Mouse (Mus musculus): ENCODE measurements around the gene Icam4. TPM values are rescaled to one million over a fixed set of nuclear protein-coding genes. Genes with fewer than 3 reads are reported as not detected.
A peak's percentile ranks its signal among the peaks of the same experiment; 100 is the strongest.

The Icam4 gene
- polyA plus RNA-seq, 1 experiment from 2014 or later = 5.4 TPM

DNA sequence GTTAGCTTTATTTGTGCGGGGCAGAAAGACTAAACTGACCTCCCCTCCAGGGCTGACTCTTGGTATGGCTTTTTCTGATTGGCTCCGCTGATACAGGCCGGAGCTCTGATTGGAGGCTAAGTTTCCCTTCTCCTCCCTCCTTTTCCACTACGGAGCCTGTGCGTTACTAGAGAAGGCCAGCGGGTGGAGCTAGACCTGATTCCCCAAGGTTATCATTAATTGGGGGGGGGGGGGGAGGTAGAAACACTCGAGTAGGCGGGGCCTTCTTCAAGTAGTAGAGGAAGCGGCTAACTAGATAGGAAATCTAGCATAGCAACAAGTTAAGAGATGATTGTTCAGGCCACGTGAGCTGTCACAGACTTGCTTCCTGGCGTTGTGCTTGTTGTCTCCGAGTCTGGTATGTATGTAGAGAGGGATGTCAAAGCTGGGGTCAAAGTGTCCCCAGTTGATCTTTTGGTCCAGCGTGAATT lies 1.6 kb downstream of the Icam4 start:
- Histone ChIP-seq H3K4me3 (peak overlapping the region; percentile 56), H3K27ac (no peak overlapping the region), H3K4me1 (peaks cover 65% of the 10 kb centered on the region), H3K9me3 (replicated peaks) (no peaks in the 10 kb centered on the region), H3K27me3 (ENCODE audit: low read depth, poor library complexity, severe bottlenecking) (peaks cover 96% of the 10 kb centered on the region), H3K36me3 (no peaks in the 10 kb centered on the region)
- DNase-seq (ENCODE audit: low spot score) = peak; percentile 79
- WGBS = 1% methylated on average over 13 of the region's 13 CpGs

DNA sequence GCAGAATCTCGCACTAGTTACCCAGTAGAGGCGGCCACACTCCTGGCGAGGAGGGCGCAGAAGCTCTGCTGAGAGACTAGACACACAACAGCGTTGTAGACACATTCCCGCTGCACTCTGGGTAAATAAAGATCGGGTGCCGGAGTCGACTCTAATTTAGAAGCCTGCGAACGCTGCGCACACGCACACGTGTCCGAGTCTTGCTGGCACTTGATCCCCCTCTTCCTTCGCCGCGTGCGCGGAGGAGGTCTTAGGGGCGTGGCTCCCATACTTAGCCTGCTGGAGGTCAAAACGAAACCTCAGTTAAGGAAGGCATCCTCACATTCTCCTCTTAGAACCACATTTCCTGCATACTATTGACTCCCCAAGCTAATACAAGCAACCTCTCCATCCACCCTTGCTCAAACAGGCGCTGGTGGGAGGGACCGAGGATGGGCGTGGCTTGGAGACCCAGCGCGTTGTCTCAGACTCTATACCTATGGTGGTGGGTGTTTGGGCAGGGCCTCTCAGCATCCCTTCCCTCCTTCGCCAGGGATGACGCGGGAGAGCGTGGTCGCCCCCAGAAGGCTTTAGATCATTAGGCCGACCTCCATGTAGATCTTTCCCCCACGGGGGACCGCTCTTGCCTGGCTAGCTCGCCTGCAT lies 2.2 kb downstream of the Icam4 start:
- Histone ChIP-seq H3K4me3 (peak overlapping the region; percentile 56), H3K4me1 (peaks cover 69% of the 10 kb centered on the region), H3K27me3 (ENCODE audit: low read depth, poor library complexity, severe bottlenecking) (peaks cover 97% of the 10 kb centered on the region), H3K27ac (no peak overlapping the region), H3K36me3 (no peaks in the 10 kb centered on the region), H3K9me3 (replicated peaks) (no peaks in the 10 kb centered on the region)
- WGBS = under 1% methylated on average over 36 of the region's 36 CpGs
- peak; percentile 73 for DNase-seq (ENCODE audit: low spot score)

DNA sequence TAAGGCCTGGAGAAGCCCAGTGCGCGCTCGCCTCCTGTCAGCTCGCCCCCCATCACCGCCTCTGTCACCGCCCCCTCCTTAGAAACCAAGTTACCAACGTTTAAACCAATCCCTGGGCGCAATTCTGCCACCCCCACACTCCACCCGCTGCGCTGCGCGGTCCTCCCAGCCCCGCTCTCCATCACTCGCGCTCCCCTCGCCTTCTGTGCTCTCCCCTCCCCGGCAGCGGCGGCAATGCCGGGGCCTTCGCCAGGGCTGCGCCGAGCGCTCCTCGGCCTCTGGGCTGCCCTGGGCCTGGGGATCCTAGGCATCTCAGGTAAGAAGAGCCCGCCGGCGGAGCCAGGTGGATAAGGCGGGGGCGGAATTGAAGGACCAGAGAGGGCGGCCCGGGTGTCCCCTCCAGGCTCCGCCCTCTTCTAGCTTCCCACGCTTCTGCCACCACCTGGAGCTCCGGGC lies 2.8 kb downstream of the Icam4 start, which contains the start of gene Icam5:
Icam5 (plus strand) TSS at position 178 of the 456 bp plus-strand sequence.
- Histone ChIP-seq H3K36me3 (no peaks in the 10 kb centered on the region), H3K4me1 (peaks cover 75% of the 10 kb centered on the region), H3K27me3 (ENCODE audit: low read depth, poor library complexity, severe bottlenecking) (peaks cover 97% of the 10 kb centered on the region), H3K4me3 (peak within 1 kb of the TSS; percentile 56), H3K9me3 (replicated peaks) (no peaks in the 10 kb centered on the region), H3K27ac (no peak within 1 kb of the TSS)
- WGBS = under 1% methylated on average over 35 of the region's 35 CpGs
- DNase-seq (ENCODE audit: low spot score) = no peak

DNA sequence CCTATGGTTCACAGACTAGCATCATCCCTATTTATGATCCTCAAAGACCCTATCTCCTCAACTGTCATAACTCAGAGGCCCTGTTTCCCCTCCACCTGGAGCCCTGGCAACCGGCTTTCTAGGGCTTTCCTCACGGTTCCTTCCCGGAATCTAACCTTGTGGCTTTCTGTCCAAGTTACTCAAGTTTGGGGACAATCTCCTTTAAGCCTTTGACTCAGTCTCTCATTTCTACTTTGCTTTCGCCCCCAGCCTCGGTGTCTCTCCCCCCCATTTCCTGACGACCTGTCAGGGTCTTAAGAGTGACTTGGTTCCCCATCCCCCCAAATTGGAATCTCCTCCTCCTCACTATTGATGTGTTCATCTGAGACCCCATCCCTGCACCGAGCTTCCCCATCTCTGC lies 3.3 kb downstream of the Icam4 start:
- Histone ChIP-seq H3K4me1 (peaks cover 80% of the 10 kb centered on the region), H3K27ac (no peak overlapping the region)
- WGBS = 5% methylated on average over 7 of the region's 7 CpGs

DNA sequence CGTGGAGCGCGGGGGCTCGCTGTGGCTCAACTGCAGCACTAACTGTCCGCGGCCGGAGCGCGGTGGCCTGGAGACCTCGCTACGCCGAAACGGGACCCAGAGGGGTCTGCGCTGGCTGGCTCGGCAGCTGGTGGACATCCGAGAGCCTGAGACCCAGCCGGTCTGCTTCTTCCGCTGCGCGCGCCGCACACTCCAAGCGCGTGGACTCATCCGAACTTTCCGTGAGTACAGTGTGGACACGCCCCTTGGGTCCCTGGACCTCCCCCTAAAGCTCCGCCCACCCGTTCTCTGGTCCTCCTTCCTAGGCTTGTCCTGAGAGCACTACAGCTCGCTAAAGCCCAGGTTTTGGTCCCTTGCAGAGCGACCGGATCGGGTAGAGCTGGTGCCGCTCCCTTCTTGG lies 4.0 kb downstream of the Icam4 start:
- Histone ChIP-seq H3K4me1 (peaks cover 79% of the 10 kb centered on the region), H3K27me3 (ENCODE audit: low read depth, poor library complexity, severe bottlenecking) (peaks cover 97% of the 10 kb centered on the region), H3K27ac (no peak overlapping the region), H3K36me3 (no peaks in the 10 kb centered on the region), H3K4me3 (peak overlapping the region; percentile 56), H3K9me3 (replicated peaks) (no peaks in the 10 kb centered on the region)
- DNase-seq (ENCODE audit: low spot score) = peak; percentile 83
- WGBS = under 1% methylated on average over 34 of the region's 34 CpGs

More for the DNA sequence above, 3.3 kb downstream of the Icam4 start:
- Histone ChIP-seq H3K4me3 (peak overlapping the region; percentile 56), H3K36me3 (no peaks in the 10 kb centered on the region), H3K9me3 (replicated peaks) (no peaks in the 10 kb centered on the region), H3K27me3 (ENCODE audit: low read depth, poor library complexity, severe bottlenecking) (peaks cover 97% of the 10 kb centered on the region)
- DNase-seq (ENCODE audit: low spot score) = no peak

DNA sequence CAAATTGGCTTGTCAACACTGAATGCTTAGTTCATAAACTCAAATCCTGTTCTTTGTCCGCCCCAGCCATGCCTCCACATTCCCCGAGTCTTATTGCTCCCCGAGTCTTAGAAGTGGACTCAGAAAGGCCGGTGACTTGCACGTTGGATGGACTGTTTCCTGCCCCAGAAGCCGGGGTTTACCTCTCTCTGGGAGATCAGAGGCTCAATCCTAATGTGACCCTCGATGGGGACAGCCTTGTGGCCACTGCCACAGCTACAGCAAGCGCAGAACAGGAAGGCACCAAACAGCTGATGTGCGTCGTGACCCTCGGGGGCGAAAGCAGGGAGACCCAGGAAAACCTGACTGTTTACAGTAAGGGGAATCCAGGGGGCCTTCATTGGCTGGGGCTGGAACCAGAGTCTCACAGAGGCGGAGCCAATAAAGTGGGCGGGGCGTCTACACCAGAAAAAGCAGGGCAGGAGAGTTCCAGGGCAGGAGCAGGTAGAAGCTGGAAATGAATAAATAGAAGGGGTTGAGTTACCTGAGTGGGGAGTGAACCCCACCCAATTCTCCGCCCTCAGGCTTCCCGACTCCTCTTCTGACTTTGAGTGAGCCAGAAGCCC lies 5.4 kb downstream of the Icam4 start:
- Histone ChIP-seq H3K9me3 (replicated peaks) (no peaks in the 10 kb centered on the region; the same call in 1 of the 2 replicates), H3K27me3 (ENCODE audit: low read depth, poor library complexity, severe bottlenecking) (peaks cover 97% of the 10 kb centered on the region), H3K4me1 (peaks cover 71% of the 10 kb centered on the region), H3K4me3 (peak overlapping the region; percentile 16; the same call in 1 of the 2 replicates), H3K27ac (no peak overlapping the region), H3K36me3 (no peaks in the 10 kb centered on the region)
- DNase-seq (ENCODE audit: low spot score) = peak; percentile 50
- 4% methylated on average over 17 of the region's 17 CpGs for WGBS

DNA sequence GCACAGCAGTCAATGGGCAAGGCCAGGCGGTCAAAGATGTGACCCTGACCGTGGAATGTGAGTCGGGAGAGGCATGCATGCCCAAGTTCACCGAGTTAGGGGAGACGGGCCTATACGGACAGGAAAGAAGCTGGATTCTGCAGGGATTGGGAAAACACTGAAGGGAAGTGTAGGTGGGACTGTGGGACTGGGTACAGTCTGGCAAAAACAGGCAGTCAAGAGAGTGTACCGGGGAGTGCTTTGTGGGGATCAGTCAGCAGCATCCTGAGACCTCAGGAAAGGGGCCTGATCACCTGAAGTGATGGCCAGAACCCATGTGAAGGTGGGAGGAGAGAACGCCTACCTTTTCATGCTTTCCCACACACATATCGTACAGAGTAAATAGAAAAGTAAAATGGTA lies 6.4 kb downstream of the Icam4 start:
- Histone ChIP-seq H3K4me1 (peaks cover 65% of the 10 kb centered on the region), H3K27me3 (ENCODE audit: low read depth, poor library complexity, severe bottlenecking) (peaks cover 98% of the 10 kb centered on the region), H3K36me3 (no peaks in the 10 kb centered on the region), H3K27ac (no peak overlapping the region), H3K4me3 (0 out of 2 replicates have a peak overlapping the region, but pooled peaks have one; percentile 16), H3K9me3 (replicated peaks) (no peaks in the 10 kb centered on the region; the same call in 1 of the 2 replicates)
- no peak for DNase-seq (ENCODE audit: low spot score)
- 16% methylated on average over 9 of the region's 9 CpGs for WGBS

DNA sequence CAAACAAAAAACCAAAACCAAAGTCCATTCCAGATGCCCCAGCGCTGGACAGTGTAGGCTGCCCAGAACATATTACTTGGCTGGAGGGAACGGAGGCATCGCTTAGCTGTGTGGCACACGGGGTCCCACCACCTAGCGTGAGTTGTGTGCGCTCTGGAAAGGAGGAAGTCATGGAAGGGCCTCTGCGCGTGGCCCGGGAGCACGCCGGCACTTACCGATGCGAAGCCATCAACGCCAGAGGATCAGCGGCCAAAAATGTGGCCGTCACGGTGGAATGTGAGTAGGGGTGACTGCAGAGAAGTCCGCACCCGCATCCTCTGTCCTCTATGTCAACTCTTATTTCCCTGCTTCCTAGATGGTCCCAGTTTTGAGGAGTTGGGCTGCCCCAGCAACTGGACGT lies 7.0 kb downstream of the Icam4 start:
- no peak overlapping the region for H3K27ac ChIP-seq
- peak; percentile 44 for DNase-seq (ENCODE audit: low spot score)
- no peaks in the 10 kb centered on the region for H3K36me3 ChIP-seq
- peak overlapping the region; percentile 50; the same call in 1 of the 2 replicates for H3K4me3 ChIP-seq
- peaks cover 62% of the 10 kb centered on the region for H3K4me1 ChIP-seq
- no peaks in the 10 kb centered on the region; the same call in 1 of the 2 replicates for H3K9me3 ChIP-seq (replicated peaks)
- peaks cover 100% of the 10 kb centered on the region for H3K27me3 ChIP-seq (ENCODE audit: low read depth, poor library complexity, severe bottlenecking)
- WGBS = 7% methylated on average over 20 of the region's 20 CpGs

DNA sequence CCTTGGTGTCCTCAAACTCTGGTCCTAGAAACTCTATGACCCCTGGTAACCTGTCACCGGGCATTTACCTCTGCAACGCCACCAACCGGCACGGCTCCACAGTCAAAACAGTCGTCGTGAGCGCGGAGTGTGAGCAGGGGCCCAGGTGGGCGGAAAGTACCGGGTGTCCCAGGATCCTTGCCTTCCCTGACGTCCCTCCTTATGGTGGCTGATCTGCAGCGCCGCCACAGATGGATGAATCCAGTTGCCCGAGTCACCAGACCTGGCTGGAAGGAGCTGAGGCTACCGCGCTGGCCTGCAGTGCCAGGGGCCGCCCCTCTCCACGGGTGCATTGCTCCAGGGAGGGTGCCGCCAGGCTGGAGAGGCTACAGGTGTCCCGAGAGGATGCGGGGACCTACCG lies 7.5 kb downstream of the Icam4 start:
- H3K9me3 ChIP-seq (replicated peaks) = no peaks in the 10 kb centered on the region; the same call in 1 of the 2 replicates
- H3K27me3 ChIP-seq (ENCODE audit: low read depth, poor library complexity, severe bottlenecking) = peaks cover 100% of the 10 kb centered on the region
- DNase-seq (ENCODE audit: low spot score) = peak; percentile 39
- no peaks in the 10 kb centered on the region for H3K36me3 ChIP-seq
- H3K27ac ChIP-seq = no peak overlapping the region
- H3K4me1 ChIP-seq = peaks cover 60% of the 10 kb centered on the region
- H3K4me3 ChIP-seq = peak overlapping the region; percentile 50
- WGBS = 1% methylated on average over 22 of the region's 22 CpGs

DNA sequence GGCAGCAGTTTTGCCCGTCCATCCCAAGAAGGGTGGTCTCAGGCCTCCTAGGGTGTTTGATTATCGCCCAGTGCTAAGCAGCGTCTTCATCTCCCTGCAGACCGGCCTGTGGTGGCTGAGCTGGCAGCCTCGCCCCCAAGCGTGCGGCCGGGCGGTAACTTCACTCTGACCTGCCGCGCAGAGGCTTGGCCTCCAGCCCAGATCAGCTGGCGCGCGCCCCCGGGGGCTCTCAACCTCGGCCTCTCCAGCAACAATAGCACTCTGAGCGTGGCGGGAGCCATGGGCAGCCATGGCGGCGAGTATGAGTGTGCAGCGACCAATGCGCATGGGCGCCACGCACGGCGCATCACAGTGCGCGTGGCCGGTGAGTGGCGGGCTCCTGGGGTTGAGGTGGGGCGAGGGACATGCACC lies 8.3 kb downstream of the Icam4 start:
- DNase-seq (ENCODE audit: low spot score) = no peak
- whole genome bisulfite sequencing = 3% methylated on average over 31 of the region's 31 CpGs
- Histone ChIP-seq H3K9me3 (replicated peaks) (no peaks in the 10 kb centered on the region; the same call in 1 of the 2 replicates), H3K36me3 (no peaks in the 10 kb centered on the region), H3K4me1 (peaks cover 52% of the 10 kb centered on the region), H3K27ac (peak overlapping the region; percentile 73), H3K27me3 (ENCODE audit: low read depth, poor library complexity, severe bottlenecking) (peaks cover 95% of the 10 kb centered on the region), H3K4me3 (peak overlapping the region; percentile 50)

DNA sequence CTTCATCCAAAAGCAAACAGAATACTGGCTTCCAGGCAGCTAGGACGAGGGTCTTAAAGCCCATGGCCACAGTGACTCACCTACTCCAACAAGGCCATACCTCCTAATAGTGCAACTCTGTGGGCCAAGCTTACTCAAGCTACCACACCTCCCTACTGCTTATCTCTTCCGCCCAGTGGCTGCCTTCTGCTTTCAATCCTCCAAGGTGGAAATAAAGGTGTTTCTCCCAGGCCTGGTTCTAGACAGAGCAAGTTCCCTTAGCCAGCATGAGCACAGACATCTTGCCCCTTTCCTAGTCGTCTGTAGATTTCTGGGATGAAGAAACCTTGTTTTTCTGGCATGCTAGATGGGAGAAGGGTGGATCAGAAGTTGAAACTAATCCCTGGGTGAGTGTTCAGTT lies 10.6 kb downstream of the Icam4 start:
- H3K4me1 ChIP-seq = peaks cover 40% of the 10 kb centered on the region
- H3K27me3 ChIP-seq (ENCODE audit: low read depth, poor library complexity, severe bottlenecking) = peaks cover 72% of the 10 kb centered on the region
- no peak overlapping the region for H3K27ac ChIP-seq
- H3K4me3 ChIP-seq = no peak overlapping the region
- H3K9me3 ChIP-seq (replicated peaks) = no peaks in the 10 kb centered on the region; the same call in 1 of the 2 replicates
- no peaks in the 10 kb centered on the region for H3K36me3 ChIP-seq
- 78% methylated on average over 3 of the region's 3 CpGs for WGBS
- no peak for DNase-seq (ENCODE audit: low spot score)

DNA sequence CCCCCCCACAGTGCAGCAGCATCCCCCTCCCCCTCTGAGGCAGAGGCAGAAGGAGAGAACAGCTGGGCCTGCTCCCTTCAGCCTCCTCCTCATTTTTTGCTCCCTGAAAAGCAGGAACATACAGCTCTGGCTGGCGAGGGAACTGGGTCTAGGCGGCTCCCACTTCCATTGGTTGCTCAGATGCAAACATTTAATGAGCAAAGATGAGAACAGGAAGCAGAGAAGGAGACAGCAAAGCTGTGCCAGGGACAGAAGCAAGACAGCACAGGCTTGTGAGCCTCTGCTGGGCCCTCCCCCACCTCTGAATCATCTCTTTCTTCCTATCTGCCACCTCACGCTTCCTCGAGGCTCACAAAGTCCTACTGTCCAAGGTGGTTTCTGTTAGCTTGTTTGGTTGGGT lies 12.1 kb downstream of the Icam4 start:
- Histone ChIP-seq H3K27me3 (ENCODE audit: low read depth, poor library complexity, severe bottlenecking) (peaks cover 57% of the 10 kb centered on the region), H3K4me1 (peaks cover 31% of the 10 kb centered on the region), H3K36me3 (no peaks in the 10 kb centered on the region), H3K27ac (no peak overlapping the region), H3K9me3 (replicated peaks) (no peaks in the 10 kb centered on the region; the same call in 1 of the 2 replicates), H3K4me3 (no peak overlapping the region)
- WGBS = 58% methylated on average over 4 of the region's 4 CpGs
- no peak for DNase-seq (ENCODE audit: low spot score)

DNA sequence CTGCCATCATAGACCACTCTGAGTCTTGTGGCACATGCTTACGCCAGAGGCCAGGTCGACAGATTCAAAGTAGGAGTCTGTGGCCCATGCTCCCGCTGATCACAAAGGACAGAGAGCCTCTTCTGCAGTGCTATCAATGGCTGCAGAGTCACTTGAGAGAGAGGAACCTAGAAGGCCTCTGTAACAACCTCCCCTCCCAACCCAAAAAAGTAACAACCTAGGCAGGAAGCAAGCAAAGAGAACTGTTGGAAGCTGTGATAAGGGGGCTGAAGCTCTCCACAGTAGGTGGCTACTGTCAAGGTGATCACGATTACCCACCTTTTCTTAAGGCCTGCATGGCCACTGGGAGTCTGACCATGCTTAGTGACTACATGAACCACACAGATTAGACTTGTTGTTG lies 14.4 kb downstream of the Icam4 start:
- Histone ChIP-seq H3K9me3 (replicated peaks) (no peaks in the 10 kb centered on the region; the same call in 1 of the 2 replicates), H3K27ac (no peak overlapping the region), H3K4me1 (peaks cover 11% of the 10 kb centered on the region), H3K4me3 (no peak overlapping the region), H3K27me3 (ENCODE audit: low read depth, poor library complexity, severe bottlenecking) (peaks cover 35% of the 10 kb centered on the region), H3K36me3 (no peaks in the 10 kb centered on the region)
- WGBS = 83% methylated on average over 4 of the region's 4 CpGs
- DNase-seq (ENCODE audit: low spot score) = no peak
